ENCODE assay signal across 14 mouse cellular contexts in the genomic region with DNA sequence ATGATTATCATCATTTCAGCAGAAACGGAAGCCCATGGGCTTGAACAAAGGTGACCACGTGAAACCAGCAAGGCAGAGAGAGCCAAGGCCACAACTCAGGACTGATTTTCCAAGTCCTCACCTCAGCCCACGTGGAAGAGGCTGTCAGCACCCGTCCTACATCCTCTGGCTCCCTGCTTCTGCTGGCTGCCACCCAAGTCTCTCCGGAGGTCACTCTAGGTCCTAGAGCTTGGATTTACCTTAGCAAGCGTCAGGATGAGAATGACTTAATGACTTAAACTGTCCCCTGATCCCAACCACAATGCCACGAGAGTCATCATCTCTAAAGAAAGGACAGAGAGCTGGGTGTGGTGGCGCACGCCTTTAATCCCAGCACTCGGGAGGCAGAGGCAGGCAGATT. TPM values are rescaled to one million over a fixed set of nuclear protein-coding genes. Genes with fewer than 3 reads are reported as not detected.
DNase-seq lines count a peak whose midpoint lies in the region; ATAC-seq and TF ChIP-seq lines count a peak whose summit lies in the region.
"Had no signal": no experiment of that assay in that cellular context is flagged by ENCODE, and none has a peak within 500 bp of the region (broad histone marks: within the 10 kb centered on the region; RNA-seq: fewer than 3 reads in every experiment).

No protein-coding gene starts in this region.

- no peaks in the 10 kb centered on the region for H3K27me3 ChIP-seq in lung, embryonic 16.5 days (ENCODE audit: control insufficient read depth, insufficient read depth, low read depth, low read length)
- H3K27me3 ChIP-seq in heart, embryonic 13.5 days (replicated peaks), result no peaks in the 10 kb centered on the region
- no peaks in the 10 kb centered on the region for H3K27me3 ChIP-seq in small intestine, adult 2 months (ENCODE audit: control insufficient read depth, insufficient read depth, low read length)
- H3K27me3 ChIP-seq in midbrain, embryonic 15.5 days (replicated peaks), result no peaks in the 10 kb centered on the region
- H3K27me3 ChIP-seq: CH12.LX; liver, embryonic 13.5 days; neural tube, embryonic 12.5 days had no signal

- no peaks in the 10 kb centered on the region for H3K36me3 ChIP-seq in lung, embryonic 16.5 days (ENCODE audit: control insufficient read depth, insufficient read depth, low read length)
- no peaks in the 10 kb centered on the region for H3K36me3 ChIP-seq in heart, embryonic 13.5 days
- H3K36me3 ChIP-seq in small intestine, adult 2 months (ENCODE audit: control insufficient read depth, insufficient read depth, low read length), result no peaks in the 10 kb centered on the region
- no peaks in the 10 kb centered on the region for H3K36me3 ChIP-seq in midbrain, embryonic 15.5 days (replicated peaks)
- H3K36me3 ChIP-seq: liver, embryonic 13.5 days; midbrain, embryonic 10.5 days; neural tube, embryonic 12.5 days had no signal

- no peak overlapping the region for H3K4me2 ChIP-seq in lung, embryonic 16.5 days (ENCODE audit: low read depth, low read length)
- no peak overlapping the region for H3K4me2 ChIP-seq in heart, embryonic 13.5 days
- no peak overlapping the region for H3K4me2 ChIP-seq in midbrain, embryonic 15.5 days
- H3K4me2 ChIP-seq: liver, embryonic 13.5 days; neural tube, embryonic 12.5 days had no signal

- WGBS in lung, embryonic 16.5 days, result 59% methylated on average over 10 of the region's 10 CpGs
- 53% methylated on average over 10 of the region's 10 CpGs for WGBS in lung, adult 2 months
- WGBS in heart, embryonic 13.5 days, result 44% methylated on average over 10 of the region's 10 CpGs
- 78% methylated on average over 10 of the region's 10 CpGs for WGBS in small intestine, adult 2 months
- 92% methylated on average over 10 of the region's 10 CpGs for WGBS in midbrain, embryonic 15.5 days

- no peak for TF ChIP-seq CTCF in lung, adult 2 months (IDR thresholded peaks at IDR 0.05; ENCODE audit: insufficient read depth, low read length)
- no peak for TF ChIP-seq CTCF in small intestine, adult 2 months (IDR thresholded peaks at IDR 0.05; ENCODE audit: extremely low read depth, insufficient read length, insufficient replicate concordance, low read depth, low read length)
- no peak for TF ChIP-seq CTCF in layer of hippocampus, adult 2 months (conservative IDR thresholded peaks at IDR 0.05)

- no peak overlapping the region for H3K9ac ChIP-seq in lung, embryonic 16.5 days (ENCODE audit: low read length)
- no peak overlapping the region for H3K9ac ChIP-seq in heart, embryonic 13.5 days
- H3K9ac ChIP-seq in midbrain, embryonic 15.5 days, result no peak overlapping the region
- H3K9ac ChIP-seq: liver, embryonic 13.5 days; neural tube, embryonic 12.5 days had no signal

- H3K4me1 ChIP-seq in lung, embryonic 16.5 days (replicated peaks; ENCODE audit: control insufficient read depth, insufficient read depth, low read length), result peaks cover 59% of the 10 kb centered on the region
- peaks cover 56% of the 10 kb centered on the region for H3K4me1 ChIP-seq in lung, adult 2 months (ENCODE audit: control insufficient read depth, insufficient read depth, low read length)
- peaks cover 99% of the 10 kb centered on the region for H3K4me1 ChIP-seq in heart, embryonic 13.5 days
- peaks cover 40% of the 10 kb centered on the region for H3K4me1 ChIP-seq in small intestine, adult 2 months (ENCODE audit: control insufficient read depth, insufficient read depth, insufficient read length, low read length)
- peaks cover 9% of the 10 kb centered on the region for H3K4me1 ChIP-seq in midbrain, embryonic 15.5 days

- DNase-seq in lung, adult 2 months, result no peak
- DNase-seq in kidney, adult 9 months, result peak; percentile 56
- DNase-seq in urinary bladder, postnatal 36 days (ENCODE audit: low spot score in 2 of 2), result no peak
- DNase-seq in layer of hippocampus, adult 2 months (ENCODE audit: low spot score in 2 of 2), result no peak
- DNase-seq: liver, embryonic 13.5 days; right cerebral cortex, adult 18-20 months had no signal

- no peak for TF ChIP-seq POLR2A in lung, adult 2 months (IDR thresholded peaks at IDR 0.05; ENCODE audit: borderline replicate concordance, extremely low read depth, low read depth, low read length)
- no peak for TF ChIP-seq POLR2A in small intestine, adult 2 months (IDR thresholded peaks at IDR 0.05; ENCODE audit: low read depth, low read length)

- peak overlapping the region; percentile 47; the same call in 1 of the 2 replicates for H3K27ac ChIP-seq in lung, embryonic 16.5 days (ENCODE audit: low read length)
- H3K27ac ChIP-seq in heart, embryonic 13.5 days (replicated peaks), result peak overlapping the region; percentile 96
- peak overlapping the region; percentile 13; the same call in 1 of the 2 replicates for H3K27ac ChIP-seq in small intestine, adult 2 months (ENCODE audit: insufficient read depth, low read depth, low read length)
- H3K27ac ChIP-seq in layer of hippocampus, adult 2 months, result no peak overlapping the region
- no peak overlapping the region for H3K27ac ChIP-seq in midbrain, embryonic 15.5 days
- H3K27ac ChIP-seq: liver, embryonic 13.5 days; midbrain, embryonic 10.5 days; neural tube, embryonic 12.5 days had no signal

- H3K9me3 ChIP-seq in lung, embryonic 16.5 days (ENCODE audit: control insufficient read depth, low read length), result no peaks in the 10 kb centered on the region
- H3K9me3 ChIP-seq in heart, embryonic 13.5 days, result no peaks in the 10 kb centered on the region
- no peaks in the 10 kb centered on the region for H3K9me3 ChIP-seq in midbrain, embryonic 15.5 days
- H3K9me3 ChIP-seq: liver, embryonic 13.5 days; midbrain, embryonic 10.5 days; neural tube, embryonic 12.5 days had no signal

- ATAC-seq in lung, embryonic 16.5 days (ENCODE audit: low read depth), result no peak
- no peak for ATAC-seq in heart, embryonic 13.5 days (ENCODE audit: extremely low read depth, insufficient number of reproducible peaks, low FRiP score, low TSS enrichment)
- ATAC-seq in midbrain, embryonic 15.5 days (replicated peaks), result no peak
- ATAC-seq: inflammation-experienced regulatory T-cells, adult 6 months had no signal

- H3K4me3 ChIP-seq in lung, embryonic 16.5 days (ENCODE audit: low read length), result no peak overlapping the region
- no peak overlapping the region for H3K4me3 ChIP-seq in lung, adult 2 months (replicated peaks; ENCODE audit: extremely low read depth, low read depth, low read length)
- H3K4me3 ChIP-seq in heart, embryonic 13.5 days, result no peak overlapping the region
- no peak overlapping the region for H3K4me3 ChIP-seq in small intestine, adult 2 months (ENCODE audit: low read depth, low read length)
- H3K4me3 ChIP-seq in layer of hippocampus, adult 2 months, result no peak overlapping the region
- no peak overlapping the region for H3K4me3 ChIP-seq in midbrain, embryonic 15.5 days
- H3K4me3 ChIP-seq: liver, embryonic 13.5 days; midbrain, embryonic 10.5 days; neural tube, embryonic 12.5 days had no signal

RNA-seq across cellular contexts. Expression of gene Sh3pxd2a, which starts 11.5 kb away (rescaled TPM):
- polyA plus RNA-seq in lung, embryonic 16.5 days (2015; fragmentation: Nextera tagmentation; extraction: Ambion mirVana), result 6.1 and 6.6 TPM in 2 replicates
- 36.9 and 40.9 TPM in 2 replicates for polyA plus RNA-seq in lung, adult 2 months (2012; rRNA removed)
- polyA plus RNA-seq in heart, embryonic 13.5 days (2015; fragmentation: Nextera tagmentation; extraction: Ambion mirVana), result 5.4 and 5.7 TPM in 2 replicates
- polyA plus RNA-seq in small intestine, adult 2 months (2012; rRNA removed), result 6.2 and 6.3 TPM in 2 replicates
- total RNA-seq in layer of hippocampus, adult 2 months (2021), result 10 to 100 TPM; 33.0 to 35.4 TPM
- 2.3 TPM in 2 replicates for polyA plus RNA-seq in midbrain, embryonic 15.5 days (2015; fragmentation: Nextera tagmentation; extraction: Ambion mirVana)

Comparison
In these comparisons a context has a peak if more than half of its experiments do, and no peak if none do; other contexts are left out.
1. H3K27ac ChIP-seq: peak in lung, embryonic 16.5 days (single experiment), heart, embryonic 13.5 days (single experiment) and small intestine, adult 2 months (single experiment); none in layer of hippocampus, adult 2 months (single experiment) and midbrain, embryonic 15.5 days (single experiment).